Mouse (Mus musculus): ENCODE data around the gene 1700034J05Rik.

DNA sequence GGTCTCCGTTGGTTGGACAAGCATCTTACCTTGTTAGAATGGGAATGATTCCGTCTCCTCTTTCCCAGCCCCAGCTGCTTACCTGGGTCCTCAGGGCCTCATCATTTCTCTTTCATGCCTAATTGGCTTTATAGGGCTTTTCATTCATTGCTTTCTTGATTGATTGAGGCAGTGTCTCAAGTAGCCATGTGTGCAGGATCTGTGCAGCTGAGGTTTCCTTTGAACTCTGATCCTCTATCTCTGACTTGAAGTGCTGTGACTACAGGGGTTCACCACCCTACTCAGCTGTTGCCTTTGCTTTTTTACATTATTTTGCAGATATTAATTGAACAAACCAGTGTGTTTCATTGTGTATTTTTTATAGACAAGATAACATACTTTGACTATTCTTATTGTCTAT is 25.2 kb downstream of the 1700034J05Rik start:
- TF ChIP-seq CTCF (conservative IDR thresholded peaks at IDR 0.05; ENCODE audit: insufficient read depth, insufficient read length, low read depth, low read length) (no peak), POLR2A (IDR thresholded peaks at IDR 0.05; ENCODE audit: low read depth, low read length) (no peak)
